Mouse (Mus musculus) heart, embryonic 11.5 days (tissue): Measurements from ENCODE around the gene Etfbkmt. TPM values are rescaled to one million over a fixed set of nuclear protein-coding genes. Genes with fewer than 3 reads are reported as not detected.
"Not testable (repeated sequence)": the region's sequence is repeated elsewhere in the genome, so short reads cannot be mapped to it uniquely, and the experiment has no call there.

Experiments
- ATAC-seq: fragments of 200-750 bp; cut with Nextera tagmentation; replicated peaks from 2 replicates; pipeline ENCODE4 v1.8.0; 2017; ENCODE audit warnings: moderate library complexity; ENCODE audit not compliant: insufficient number of reproducible peaks, low FRiP score, low TSS enrichment
- H3K27ac ChIP-seq: fragments of 300-500 bp; sonication (generic); 2 replicates; pipeline ENCODE4 v1.5.1; 2014; ENCODE audit warnings: mild to moderate bottlenecking, low read depth, low read length
- H3K27me3 ChIP-seq: fragments of 300-500 bp; sonication (generic); 2 replicates; pipeline ENCODE4 v1.6.1; 2014; ENCODE audit warnings: mild to moderate bottlenecking, low read length, mixed read lengths; ENCODE audit not compliant: control insufficient read depth, insufficient read depth
- H3K36me3 ChIP-seq: fragments of 300-500 bp; sonication (generic); 2 replicates; pipeline ENCODE4 v1.6.1; 2014; ENCODE audit warnings: mild to moderate bottlenecking, low read length, moderate library complexity, mixed read lengths; ENCODE audit not compliant: control insufficient read depth, insufficient read depth
- H3K4me1 ChIP-seq: fragments of 300-500 bp; sonication (generic); 2 replicates; pipeline ENCODE4 v1.6.1; 2014; ENCODE audit warnings: low read length; ENCODE audit not compliant: control insufficient read depth, insufficient read depth
- H3K4me2 ChIP-seq: fragments of 300-500 bp; sonication (generic); 2 replicates; pipeline ENCODE4 v1.6.1; 2014; ENCODE audit warnings: mild to moderate bottlenecking, moderate library complexity
- H3K4me3 ChIP-seq: fragments of 300-500 bp; sonication (generic); 2 replicates; pipeline ENCODE4 v1.5.1; 2014; ENCODE audit warnings: low read depth, low read length
- H3K9ac ChIP-seq: fragments of 300-500 bp; sonication (generic); 2 replicates; pipeline ENCODE4 v1.6.1; 2014; ENCODE audit warnings: mild to moderate bottlenecking, low read depth, low read length, moderate library complexity
- H3K9me3 ChIP-seq: fragments of 300-500 bp; sonication (generic); replicated peaks from 2 replicates; pipeline ENCODE4 v1.6.1; 2016; ENCODE audit warnings: low read length; ENCODE audit not compliant: control insufficient read depth
- WGBS: fragments of 180-500 bp; shearing (Covaris S2); extraction: QIAGEN DNeasy Blood & Tissue Kit; methylation state at CpG from one replicate; pipeline ENCODE4 v1.1.7; 2014; ENCODE audit not compliant: insufficient replicate concordance; 5-methylcytosine and 5-hydroxymethylcytosine counted together
- polyA plus RNA-seq: library from polyadenylated mRNA; unstranded; fragments of >200 nt; fragmentation: Nextera tagmentation; extraction: Ambion mirVana; gene quantifications from 2 replicates; pipeline ENCODE4 v1.2.1, GENCODE M21; 2014

Etfbkmt gene
- polyA plus RNA-seq, 1 experiment from 2014 or later: 13.8 TPM

- 74% methylated on average over 1 of the region's 1 CpGs for WGBS
- peaks cover 16% of the 10 kb centered on the region for H3K36me3 ChIP-seq
- H3K4me1 ChIP-seq: peaks cover 5% of the 10 kb centered on the region
- H3K9me3 ChIP-seq: peaks cover 4% of the 10 kb centered on the region; the same call in 1 of the 2 replicates
- ATAC-seq: no peak
- H3K27me3 ChIP-seq: no peaks in the 10 kb centered on the region
- H3K4me2 ChIP-seq: peak overlapping the region; percentile 73
- peak overlapping the region; percentile 70 for H3K4me3 ChIP-seq
- no peak overlapping the region for H3K27ac ChIP-seq
- no peak overlapping the region; the same call in 1 of the 2 replicates for H3K9ac ChIP-seq
Observed at GRCm38 (mm10) chr6:149187371-149187770, 47.7 kb downstream of the Etfbkmt start.

- Histone ChIP-seq H3K36me3 (peaks cover 8% of the 10 kb centered on the region), H3K4me3 (peak within 1 kb of the TSS; percentile 70), H3K27me3 (no peaks in the 10 kb centered on the region), H3K9ac (peak within 1 kb of the TSS; percentile 89), H3K4me2 (peak within 1 kb of the TSS; percentile 73), H3K27ac (peak within 1 kb of the TSS; percentile 91), H3K9me3 (no peaks in the 10 kb centered on the region), H3K4me1 (peaks cover 5% of the 10 kb centered on the region)
- ATAC-seq: peak; percentile 97
- WGBS: 1% methylated on average over 34 of the region's 34 CpGs
Observed at GRCm38 (mm10) chr6:149188041-149188924, 48.6 kb downstream of the Etfbkmt start, which contains the start of gene Amn1. Amn1 (minus strand) TSS chr6:149188712.

GRCm38 (mm10) chr6:149188925-149189257 lies 49.2 kb downstream of the Etfbkmt start:
- H3K9ac ChIP-seq: peak overlapping the region; percentile 59; the same call in 1 of the 2 replicates
- no peaks in the 10 kb centered on the region for H3K9me3 ChIP-seq
- ATAC-seq: no peak; the same call in 1 of the 2 replicates
- no peaks in the 10 kb centered on the region for H3K27me3 ChIP-seq
- peak overlapping the region; percentile 70 for H3K4me3 ChIP-seq
- peak overlapping the region; percentile 73 for H3K4me2 ChIP-seq
- H3K27ac ChIP-seq: peak overlapping the region; percentile 91
- peaks cover 5% of the 10 kb centered on the region for H3K4me1 ChIP-seq
- WGBS: 34% methylated on average over 8 of the region's 8 CpGs
- H3K36me3 ChIP-seq: 0 out of 2 replicates have a peak, but pooled peaks cover 4% of the 10 kb centered on the region

GRCm38 (mm10) chr6:149189340-149189922 lies 49.8 kb downstream of the Etfbkmt start:
- peaks cover 5% of the 10 kb centered on the region for H3K4me1 ChIP-seq
- no peak for ATAC-seq
- H3K9ac ChIP-seq: no peak overlapping the region
- H3K36me3 ChIP-seq: 0 out of 2 replicates have a peak, but pooled peaks cover 2% of the 10 kb centered on the region
- H3K4me3 ChIP-seq: no peak overlapping the region
- 91% methylated on average over 16 of the region's 16 CpGs for WGBS
- H3K9me3 ChIP-seq: no peaks in the 10 kb centered on the region
- no peak overlapping the region for H3K27ac ChIP-seq
- no peaks in the 10 kb centered on the region for H3K27me3 ChIP-seq
- peak overlapping the region; percentile 73; the same call in 1 of the 2 replicates for H3K4me2 ChIP-seq

- H3K36me3 ChIP-seq, H3K27ac ChIP-seq, H3K4me3 ChIP-seq, H3K27me3 ChIP-seq, H3K4me2 ChIP-seq, H3K9ac ChIP-seq, H3K4me1 ChIP-seq, H3K9me3 ChIP-seq, ATAC-seq: not testable (repeated sequence)
- 81% methylated on average over 5 of the region's 5 CpGs for WGBS
Observed at GRCm38 (mm10) chr6:149191951-149192350, 52.3 kb downstream of the Etfbkmt start.

- Histone ChIP-seq H3K36me3 (no peaks in the 10 kb centered on the region), H3K4me1 (no peaks in the 10 kb centered on the region), H3K27me3 (no peaks in the 10 kb centered on the region), H3K9me3 (no peaks in the 10 kb centered on the region), H3K4me3 (no peak overlapping the region), H3K4me2 (no peak overlapping the region), H3K27ac (peak overlapping the region; percentile 62; the same call in 1 of the 2 replicates), H3K9ac (no peak overlapping the region)
- 54% methylated on average over 5 of the region's 5 CpGs for WGBS
- peak; percentile 79 for ATAC-seq
Observed at GRCm38 (mm10) chr6:149193276-149193905, 53.7 kb downstream of the Etfbkmt start.

GRCm38 (mm10) chr6:149197116-149197515 lies 57.5 kb downstream of the Etfbkmt start:
- no peaks in the 10 kb centered on the region for H3K9me3 ChIP-seq
- no peaks in the 10 kb centered on the region for H3K36me3 ChIP-seq
- no peaks in the 10 kb centered on the region for H3K27me3 ChIP-seq
- no peak overlapping the region for H3K9ac ChIP-seq
- no peaks in the 10 kb centered on the region for H3K4me1 ChIP-seq
- no peak overlapping the region for H3K27ac ChIP-seq
- no peak overlapping the region for H3K4me3 ChIP-seq
- 64% methylated on average over 3 of the region's 3 CpGs for WGBS
- ATAC-seq: no peak
- no peak overlapping the region for H3K4me2 ChIP-seq

- Histone ChIP-seq H3K4me1 (no peaks in the 10 kb centered on the region), H3K4me3 (no peak overlapping the region), H3K9me3 (no peaks in the 10 kb centered on the region), H3K9ac (no peak overlapping the region), H3K4me2 (no peak overlapping the region), H3K27me3 (no peaks in the 10 kb centered on the region), H3K36me3 (no peaks in the 10 kb centered on the region), H3K27ac (no peak overlapping the region)
- no peak for ATAC-seq
Observed at GRCm38 (mm10) chr6:149198572-149198971, 58.9 kb downstream of the Etfbkmt start.
